Mouse (Mus musculus) retina, embryonic 14.5 days (tissue): ENCODE results near the gene Gm47841.
A peak's percentile ranks its signal among the peaks of the same experiment; 100 is the strongest.

Experiments used
- DNase-seq: peaks from one replicate; pipeline ENCODE4 v3.0.0-alpha.2; 2015; ENCODE audit warnings: low spot score

The Gm47841 gene

GRCm38 (mm10) chr15:101042613-101043012, 4.6 kb downstream of the Gm47841 start:
- DNase-seq = peak; percentile 84

GRCm38 (mm10) chr15:101041966-101042365, 5.2 kb downstream of the Gm47841 start:
- no peak for DNase-seq

GRCm38 (mm10) chr15:101039651-101040050, 7.5 kb downstream of the Gm47841 start:
- DNase-seq = no peak

- no peak for DNase-seq
These were observed 18.2 kb downstream of the Gm47841 start for GRCm38 (mm10) chr15:101028960-101029359.

GRCm38 (mm10) chr15:101011352-101011751, 35.8 kb downstream of the Gm47841 start:
- DNase-seq = no peak

GRCm38 (mm10) chr15:101008386-101009010, 38.7 kb downstream of the Gm47841 start:
- DNase-seq = no peak

- DNase-seq = no peak
These were observed 40.0 kb downstream of the Gm47841 start for GRCm38 (mm10) chr15:101007236-101007635.

- peak; percentile 72 for DNase-seq
These were observed 40.8 kb downstream of the Gm47841 start for GRCm38 (mm10) chr15:101006251-101007040.

GRCm38 (mm10) chr15:101005717-101006116, 41.5 kb downstream of the Gm47841 start:
- no peak for DNase-seq

- no peak for DNase-seq
These were observed 42.7 kb downstream of the Gm47841 start for GRCm38 (mm10) chr15:101004538-101004937.

- DNase-seq = no peak
These were observed 44.7 kb downstream of the Gm47841 start for GRCm38 (mm10) chr15:101002466-101002865.

GRCm38 (mm10) chr15:101001685-101002084, 45.5 kb downstream of the Gm47841 start:
- no peak for DNase-seq

- peak; percentile 76 for DNase-seq
These were observed 50.1 kb downstream of the Gm47841 start for GRCm38 (mm10) chr15:100997090-100997489.
